Mouse (Mus musculus) central nervous system, embryonic 14 days (tissue): ENCODE data around the gene Nfatc2ip. TPM values are rescaled to one million over a fixed set of nuclear protein-coding genes. Genes with fewer than 3 reads are reported as not detected.

ENCODE experiments used
- polyA plus RNA-seq: library from polyadenylated mRNA; depleted of rRNA; stranded (reverse); fragments of >200 nt; gene quantifications from 2 replicates; pipeline ENCODE4 v1.2.3, GENCODE M21; 2012; rRNA removed

Gene Nfatc2ip
- polyA plus RNA-seq: 12.3 and 14.0 TPM in 2 replicates

DNA sequence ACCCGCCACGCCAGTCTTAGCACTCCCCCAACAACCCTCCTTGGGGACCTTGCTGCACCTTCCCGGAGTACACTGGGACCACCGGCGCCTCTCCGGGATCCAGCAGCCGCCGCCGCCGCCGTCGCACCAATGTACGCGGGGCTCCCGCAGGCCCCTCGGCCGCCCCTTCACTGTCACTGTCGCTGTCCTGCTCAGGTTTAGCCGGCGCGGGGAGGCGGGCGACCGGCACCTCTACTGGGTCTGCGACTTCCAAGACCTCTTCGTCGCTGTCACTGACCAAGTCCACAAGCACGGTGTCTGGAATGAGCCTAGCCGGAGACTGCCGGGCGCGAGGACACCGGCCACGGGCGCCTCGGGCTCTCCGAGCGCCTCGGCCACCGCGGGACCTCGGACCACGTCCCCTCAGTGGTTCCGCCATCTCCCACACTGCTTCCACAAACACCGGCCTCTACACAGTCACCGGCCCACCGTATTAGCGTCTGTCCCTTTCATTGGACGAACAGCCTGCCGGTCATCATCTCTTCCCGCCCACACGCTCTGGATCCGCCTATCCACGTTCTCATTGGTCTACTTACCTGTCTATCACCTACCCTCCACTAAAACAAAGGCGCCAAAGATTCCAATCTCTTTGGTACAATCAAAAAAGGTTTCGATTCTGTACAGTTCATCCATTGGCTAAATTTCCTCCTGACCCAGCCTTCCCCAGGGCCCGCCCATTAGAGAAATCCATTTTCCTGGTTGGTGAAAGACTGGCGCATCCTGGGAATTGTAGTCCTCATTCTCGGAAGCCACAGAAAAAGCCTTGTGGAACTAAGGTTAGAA, at the start of gene Nfatc2ip:
Gene Nfatc2ip, minus strand, starts transcription at position 440 of the 822 bp plus-strand sequence.

GRCm38 (mm10) chr7:126428631-126429502, 32.3 kb upstream of the Nfatc2ip start, which contains the start of gene Rabep2:
Gene Rabep2, plus strand, starts transcription at chr7:126428759.

DNA sequence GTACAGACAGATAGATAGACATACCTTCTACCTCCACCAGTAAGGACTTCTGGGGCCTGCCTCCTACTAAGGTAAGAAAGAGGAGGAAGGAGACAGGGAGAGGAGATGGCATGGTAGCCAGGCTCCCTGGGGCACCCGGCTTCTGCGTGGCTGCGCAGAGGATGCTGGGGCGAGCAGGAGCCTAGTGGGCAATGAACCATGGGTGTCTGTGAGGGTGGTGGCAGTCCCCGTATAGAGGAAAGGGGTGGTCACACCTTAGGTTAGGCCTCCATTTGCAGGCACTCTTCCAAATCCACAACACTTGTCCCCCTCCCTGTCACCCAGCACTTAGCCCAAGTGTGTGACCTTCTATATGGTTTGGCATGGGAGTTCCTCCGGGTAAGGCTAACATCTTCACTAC, 18.2 kb upstream of the Nfatc2ip start, which contains the start of gene Cd19:
Gene Cd19, minus strand, starts transcription at position 165 of the 400 bp plus-strand sequence.

GRCm38 (mm10) chr7:126377278-126378158, 19.0 kb downstream of the Nfatc2ip start, which contains the start of gene Spns1:
Gene Spns1, minus strand, starts transcription at chr7:126377450.

GRCm38 (mm10) chr7:126369393-126369792, 27.1 kb downstream of the Nfatc2ip start, which contains the start of gene Lat:
Gene Lat, minus strand, starts transcription at chr7:126369570.

Other genes starting within 250 kb of the Nfatc2ip start
- gene Xpo6, start 196.2 kb downstream of the Nfatc2ip start, polyA plus RNA-seq: 159 and 193 TPM in 2 replicates
- 308 and 368 TPM in 2 replicates for gene Sbk1, start 124.1 kb downstream of the Nfatc2ip start, polyA plus RNA-seq
- 2.3 and 3.1 TPM in 2 replicates for gene Lat, start 27.2 kb downstream of the Nfatc2ip start, polyA plus RNA-seq
- 169 and 177 TPM in 2 replicates for gene Spns1, start 19.3 kb downstream of the Nfatc2ip start, polyA plus RNA-seq
- gene Cd19, start 18.2 kb upstream of the Nfatc2ip start, polyA plus RNA-seq: 0.06 and 0.09 TPM in 2 replicates
- 25.2 and 30.6 TPM in 2 replicates for gene Rabep2, start 32.0 kb upstream of the Nfatc2ip start, polyA plus RNA-seq
- gene Atp2a1, start 66.4 kb upstream of the Nfatc2ip start, polyA plus RNA-seq: 0.54 and 17.8 TPM in 2 replicates
- gene Sh2b1, start 78.7 kb upstream of the Nfatc2ip start, polyA plus RNA-seq: 84.3 and 86.1 TPM in 2 replicates
- gene Tufm, start 90.6 kb upstream of the Nfatc2ip start, polyA plus RNA-seq: 113 and 115 TPM in 2 replicates
- gene Atxn2l, start 106.7 kb upstream of the Nfatc2ip start, polyA plus RNA-seq: 171 and 200 TPM in 2 replicates
- 129 and 135 TPM in 2 replicates for gene Eif3c, start 169.7 kb upstream of the Nfatc2ip start, polyA plus RNA-seq
- 0.49 and 0.66 TPM in 2 replicates for gene Apobr, start 188.2 kb upstream of the Nfatc2ip start, polyA plus RNA-seq
- gene Cln3, start 189.1 kb upstream of the Nfatc2ip start, polyA plus RNA-seq: 49.6 and 55.6 TPM in 2 replicates
- 0.11 TPM in 1 of 2 replicates, not detected in the other for gene Il27, start 198.2 kb upstream of the Nfatc2ip start, polyA plus RNA-seq
- 7.5 and 10.1 TPM in 2 replicates for gene Nupr1, start 234.1 kb upstream of the Nfatc2ip start, polyA plus RNA-seq